Mouse (Mus musculus): Measurements from ENCODE around the gene Map4k3. TPM values are rescaled to one million over a fixed set of nuclear protein-coding genes. Genes with fewer than 3 reads are reported as not detected.
"Not testable (repeated sequence)": the region's sequence is repeated elsewhere in the genome, so short reads cannot be mapped to it uniquely, and the experiment has no call there.

The Map4k3 gene
- total RNA-seq, 2 experiments from 2014 or later: 48.7 to 57.6 TPM

DNA sequence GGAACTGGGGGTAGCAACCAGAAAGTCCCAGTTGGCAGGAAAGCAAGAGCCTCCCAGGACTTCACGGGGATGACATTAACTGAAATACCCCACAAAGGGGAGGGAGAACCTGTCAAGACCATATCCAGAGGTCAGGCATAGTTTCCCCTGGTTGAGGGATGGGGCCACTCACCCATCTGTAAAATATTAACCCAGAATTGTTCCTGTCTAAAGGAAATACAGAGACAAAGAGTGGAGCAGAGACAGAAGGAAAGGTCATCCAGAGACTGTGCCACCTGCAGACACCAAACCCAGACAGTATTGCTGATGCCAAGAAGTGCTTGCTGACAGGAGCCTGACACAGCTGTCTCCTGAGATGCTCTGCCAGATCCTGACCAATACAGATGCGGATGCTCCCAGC is 196.9 kb downstream of the Map4k3 start:
- not testable (repeated sequence) for DNase-seq (ENCODE audit: low spot score in 2 of 2)

Other genes starting within 250 kb of the Map4k3 start
- 10 to 100 TPM; 25.6 to 27.1 TPM for gene Sos1, start 248.0 kb downstream of the Map4k3 start, total RNA-seq (2021)
- under 1 TPM; 0.20 to 0.28 TPM for gene Cdkl4, start 150.7 kb downstream of the Map4k3 start, total RNA-seq (2021)
- gene Tmem178, start 216.1 kb upstream of the Map4k3 start, total RNA-seq (2021): 10 to 100 TPM in 1 of 2 experiments, 1 to 10 TPM in 1; 7.6 to 10.0 TPM

Data from adrenal gland, postnatal 4 days (tissue).